Mouse (Mus musculus) T-helper 1 cell (primary cell): ENCODE data around the gene Rif1.
"Not testable (repeated sequence)": the region's sequence is repeated elsewhere in the genome, so short reads cannot be mapped to it uniquely, and the experiment has no call there.

Experiments used
- in situ Hi-C: fragments of 300-600 bp; cut with MboI, MseI; formaldehyde crosslinking; loops from one replicate; pipeline ENCODE4 v1.15.1; 2025; ENCODE audit warnings: high pct_unique_total_duplicates

Rif1 gene

GRCm38 (mm10) chr2:52071241-52071991 is 1.2 kb upstream of the Rif1 start:
- in situ Hi-C loops = no loop called here

DNA sequence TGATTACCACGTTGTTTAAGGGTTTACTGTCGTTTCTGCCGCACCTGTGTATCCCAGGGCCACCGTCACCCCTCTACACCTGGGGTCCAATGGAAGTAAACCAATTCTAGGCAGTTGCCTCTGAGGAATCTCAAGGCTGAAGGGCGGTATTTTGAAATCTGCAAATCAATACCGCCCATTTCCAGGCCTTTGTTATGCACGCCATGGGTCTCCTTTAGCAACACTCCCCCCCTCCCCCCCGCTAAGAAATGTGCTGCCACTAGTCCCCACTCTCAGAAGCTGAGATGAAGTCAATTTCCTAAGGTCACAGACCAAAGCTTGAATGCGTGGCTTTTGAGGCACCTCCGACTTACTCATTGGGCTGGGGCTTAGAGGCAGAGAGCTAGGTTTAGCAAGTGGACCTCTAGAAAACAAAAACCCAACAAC is 554 bp upstream of the Rif1 start:
- in situ Hi-C loops = no loop called here

DNA sequence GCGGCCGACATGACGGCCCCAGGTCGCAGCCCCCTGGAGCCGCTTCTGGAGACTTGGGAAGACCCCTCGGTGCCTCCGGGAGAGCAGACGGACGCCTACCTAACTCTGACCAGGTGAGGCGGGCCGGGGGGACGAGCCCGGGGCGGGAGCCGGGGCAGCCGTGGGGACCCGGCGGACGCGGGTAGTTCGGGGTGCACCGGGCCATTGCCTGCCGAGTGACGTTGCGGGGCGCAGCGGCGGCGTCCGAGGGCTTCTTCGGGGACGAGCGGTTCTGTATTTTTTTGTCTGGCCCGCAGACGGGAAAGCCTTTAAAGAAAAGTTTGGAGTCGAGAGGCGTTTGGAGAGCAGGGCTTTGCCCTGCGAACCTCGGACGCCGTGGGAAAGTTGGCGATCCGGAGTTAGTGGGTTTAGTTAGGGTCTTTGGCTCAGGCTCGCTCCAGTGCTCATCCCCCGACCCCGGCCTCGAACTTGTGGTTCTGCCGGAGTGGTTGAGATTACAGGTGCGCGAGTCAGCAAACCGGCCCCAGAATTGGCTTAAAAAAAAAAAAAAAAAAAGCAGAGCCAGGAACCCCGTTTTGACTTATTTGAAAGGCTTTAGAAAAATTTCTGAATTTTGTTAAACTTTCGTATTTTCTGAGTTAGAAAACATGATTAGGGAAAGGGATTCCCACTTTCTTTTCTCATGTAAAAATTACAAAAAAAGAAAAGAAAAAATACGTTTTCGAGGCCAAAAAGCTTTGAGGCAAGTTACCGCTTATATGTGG is 691 bp downstream of the Rif1 start:
- in situ Hi-C loops = no loop called here

DNA sequence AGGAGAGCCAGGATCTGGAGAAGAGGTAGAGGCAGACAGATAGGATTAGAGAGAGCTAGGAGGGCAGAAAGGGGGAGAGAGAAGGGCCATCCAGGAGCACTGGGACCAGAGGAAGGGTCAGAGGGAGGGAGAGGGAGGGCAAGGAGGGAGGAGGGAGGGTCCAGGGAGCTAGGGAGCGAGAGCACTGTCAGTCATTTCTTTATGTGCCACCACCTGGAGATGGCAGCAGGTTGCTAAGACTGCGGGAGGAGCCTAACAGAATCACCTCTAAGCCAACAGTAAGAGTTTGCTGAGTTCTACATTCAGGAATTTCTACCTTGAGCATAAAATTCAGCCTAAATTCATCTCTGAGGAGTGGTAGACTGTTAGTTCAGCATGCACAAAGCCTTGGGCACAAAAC is 6.0 kb downstream of the Rif1 start:
- in situ Hi-C loops = no loop called here

DNA sequence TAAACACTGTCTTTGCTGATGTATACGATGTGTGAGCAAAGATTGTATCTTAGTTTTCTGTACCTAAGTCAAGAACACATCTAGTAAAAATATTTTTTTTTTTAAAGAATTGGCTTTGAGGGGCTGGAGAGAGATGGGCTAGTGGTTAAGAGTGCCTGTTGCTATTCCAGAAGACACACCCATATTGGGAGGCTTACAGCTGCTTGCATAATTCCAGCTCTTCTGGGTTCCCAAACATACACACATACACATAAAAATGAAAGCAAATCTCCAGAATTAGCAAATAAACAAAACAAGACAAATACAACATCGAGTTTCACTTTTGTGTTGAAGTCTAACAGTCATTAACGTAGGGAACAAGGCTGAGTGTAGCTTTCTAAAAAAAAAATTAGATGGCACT is 11.4 kb downstream of the Rif1 start:
- in situ Hi-C loops = no loop called here

DNA sequence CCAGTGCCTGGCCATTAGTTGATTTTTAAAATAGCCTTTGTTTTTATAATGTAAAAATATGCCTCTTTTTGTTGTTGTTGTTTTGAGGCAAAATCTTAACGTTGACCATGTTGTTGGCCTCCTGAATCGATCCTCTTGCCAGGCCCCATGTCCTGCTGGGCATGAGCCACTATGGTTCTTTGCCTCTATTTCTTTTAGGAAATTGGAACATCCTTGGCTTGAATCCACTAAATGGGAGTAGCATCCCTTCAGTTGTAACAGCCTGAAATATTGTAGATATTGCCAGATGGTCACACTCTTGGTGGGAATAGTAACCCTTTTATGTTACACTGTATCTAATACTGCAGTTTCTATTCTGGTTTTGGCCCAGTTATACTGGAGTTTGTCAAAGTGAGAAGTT is 11.9 kb downstream of the Rif1 start:
- in situ Hi-C loops = no loop called here

GRCm38 (mm10) chr2:52114086-52114485 is 41.5 kb downstream of the Rif1 start:
- in situ Hi-C loops = no loop called here

GRCm38 (mm10) chr2:52131370-52131769 is 58.7 kb downstream of the Rif1 start:
- in situ Hi-C loops = not testable (repeated sequence)

- in situ Hi-C loops = no loop called here
Measured at GRCm38 (mm10) chr2:52133351-52133750, 60.7 kb downstream of the Rif1 start.

DNA sequence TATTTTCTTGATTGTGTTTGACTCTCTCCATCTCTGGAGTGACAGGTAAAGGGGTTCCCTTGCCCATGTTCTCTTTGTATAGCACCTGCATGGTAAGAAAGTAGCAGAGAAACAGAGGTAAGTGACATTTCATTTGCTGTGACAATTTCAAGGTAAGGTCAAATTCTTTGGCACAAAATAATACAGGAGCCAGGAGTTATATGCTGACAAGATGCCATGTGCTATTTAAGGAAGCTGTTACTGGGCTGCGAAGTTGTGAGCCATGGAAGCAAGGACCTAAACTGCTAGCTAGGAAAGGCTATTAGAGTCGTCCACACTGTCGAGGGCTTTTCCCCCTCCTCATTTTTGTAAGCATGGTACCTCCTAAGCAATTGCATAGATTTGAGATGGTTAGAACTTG is 80.4 kb downstream of the Rif1 start:
- in situ Hi-C loops = no loop called here

DNA sequence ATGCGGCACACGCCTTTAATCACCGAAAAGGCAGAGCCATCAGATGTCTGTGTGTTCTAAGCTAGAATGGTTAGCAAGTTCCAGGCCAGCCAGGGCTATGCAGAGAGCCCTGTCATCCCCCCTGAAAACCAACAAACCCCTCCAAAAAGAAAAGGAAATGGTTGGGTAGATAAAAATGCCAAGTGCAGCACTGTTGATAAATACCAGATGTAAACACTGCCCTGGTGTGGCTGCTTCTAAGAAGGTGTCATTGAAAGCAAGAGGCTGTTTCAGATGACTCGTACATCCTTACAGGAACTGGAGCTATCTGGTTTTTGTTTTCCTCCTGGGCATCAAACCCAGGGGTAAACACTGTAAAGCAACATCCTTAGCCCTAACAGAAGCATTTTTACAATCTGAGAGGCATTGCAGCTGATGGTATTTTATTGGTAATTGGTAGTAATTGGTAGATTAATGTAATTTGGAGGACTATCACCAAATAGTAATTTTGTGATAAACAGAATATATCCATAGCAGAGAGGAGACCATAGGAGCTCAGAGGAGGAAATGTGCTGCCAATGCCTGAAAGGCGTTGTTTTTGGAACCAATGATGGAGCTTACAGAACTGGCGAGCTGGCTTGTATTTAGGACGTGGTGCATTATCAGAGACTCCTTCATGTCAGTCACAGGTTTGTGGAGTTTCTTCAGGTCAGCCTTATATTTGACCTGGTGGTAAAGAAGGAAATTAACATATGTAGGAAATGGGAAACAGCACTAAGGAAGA is 96.8 kb downstream of the Rif1 start:
- in situ Hi-C loops = no loop called here
